Mouse (Mus musculus) limb, embryonic 12.5 days (tissue): ENCODE data around the gene Eppin. TPM values are rescaled to one million over a fixed set of nuclear protein-coding genes. Genes with fewer than 3 reads are reported as not detected.
"Not testable (repeated sequence)": the region's sequence is repeated elsewhere in the genome, so short reads cannot be mapped to it uniquely, and the experiment has no call there.

ENCODE experiments used
- ATAC-seq: fragments of 200-750 bp; cut with Nextera tagmentation; 2 replicates; pipeline ENCODE4 v1.8.0; 2017; ENCODE audit warnings: low read depth, moderate TSS enrichment; ENCODE audit not compliant: insufficient number of reproducible peaks, insufficient read depth, low FRiP score, low TSS enrichment
- H3K27ac ChIP-seq: fragments of 300-500 bp; sonication (generic); 2 replicates; pipeline ENCODE4 v1.5.1; 2016; ENCODE audit warnings: mild to moderate bottlenecking, moderate library complexity
- H3K27me3 ChIP-seq: fragments of 300-500 bp; sonication (generic); 2 replicates; pipeline ENCODE4 v1.6.1; 2016; ENCODE audit warnings: mild to moderate bottlenecking, moderate library complexity
- H3K36me3 ChIP-seq: fragments of 300-500 bp; sonication (generic); 2 replicates; pipeline ENCODE4 v1.6.1; 2016; ENCODE audit warnings: mild to moderate bottlenecking, moderate library complexity
- H3K4me1 ChIP-seq: fragments of 300-500 bp; sonication (generic); replicated peaks from 2 replicates; pipeline ENCODE4 v1.6.1; 2016
- H3K4me2 ChIP-seq: fragments of 300-500 bp; sonication (generic); 2 replicates; pipeline ENCODE4 v1.6.1; 2016; ENCODE audit warnings: mild to moderate bottlenecking, moderate library complexity
- H3K4me3 ChIP-seq: fragments of 300-500 bp; sonication (generic); replicated peaks from 2 replicates; pipeline ENCODE4 v1.5.1; 2016; ENCODE audit warnings: mild to moderate bottlenecking
- H3K9ac ChIP-seq: fragments of 300-500 bp; sonication (generic); replicated peaks from 2 replicates; pipeline ENCODE4 v1.6.1; 2016; ENCODE audit warnings: mild to moderate bottlenecking, moderate library complexity
- H3K9me3 ChIP-seq: fragments of 300-500 bp; sonication (generic); 2 replicates; pipeline ENCODE4 v1.6.1; 2016; ENCODE audit warnings: mild to moderate bottlenecking, moderate library complexity
- WGBS: fragments of 180-500 bp; shearing (Covaris S2); methylation state at CpG from one replicate; pipeline ENCODE4 v1.1.7; 2016; 5-methylcytosine and 5-hydroxymethylcytosine counted together
- polyA plus RNA-seq: library from polyadenylated mRNA; unstranded; fragments of >200 nt; fragmentation: Nextera tagmentation; extraction: Ambion mirVana; gene quantifications from 2 replicates; pipeline ENCODE4 v1.2.1, GENCODE M21; 2016

Eppin gene
- polyA plus RNA-seq, 1 experiment from 2014 or later: not detected

DNA sequence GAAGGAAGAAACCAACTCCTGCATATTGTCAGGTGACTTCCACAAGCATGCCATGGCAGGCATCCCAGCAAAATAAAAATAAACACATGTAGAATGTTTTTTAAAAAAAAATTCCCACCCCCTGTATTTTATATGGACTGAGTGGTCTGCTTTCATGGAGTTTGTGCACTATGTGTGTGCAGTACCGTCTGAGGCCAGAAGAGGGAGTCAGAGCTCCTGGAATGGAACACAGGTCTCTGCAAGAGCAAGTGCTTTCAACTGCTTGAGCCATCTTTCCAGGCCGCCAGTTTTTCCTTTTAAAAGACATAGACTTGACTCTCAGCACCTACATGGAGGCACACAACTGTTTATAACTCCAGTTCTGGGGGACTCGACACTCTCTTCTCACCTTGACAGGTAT is 10.1 kb upstream of the Eppin start:
- H3K9me3 ChIP-seq: peaks cover 11% of the 10 kb centered on the region
- no peaks in the 10 kb centered on the region for H3K36me3 ChIP-seq
- no peaks in the 10 kb centered on the region for H3K4me1 ChIP-seq
- H3K4me2 ChIP-seq: no peak overlapping the region
- ATAC-seq: no peak
- H3K27ac ChIP-seq: no peak overlapping the region
- H3K27me3 ChIP-seq: no peaks in the 10 kb centered on the region
- no peak overlapping the region for H3K4me3 ChIP-seq
- whole genome bisulfite sequencing: 87% methylated on average over 3 of the region's 3 CpGs
- no peak overlapping the region for H3K9ac ChIP-seq

DNA sequence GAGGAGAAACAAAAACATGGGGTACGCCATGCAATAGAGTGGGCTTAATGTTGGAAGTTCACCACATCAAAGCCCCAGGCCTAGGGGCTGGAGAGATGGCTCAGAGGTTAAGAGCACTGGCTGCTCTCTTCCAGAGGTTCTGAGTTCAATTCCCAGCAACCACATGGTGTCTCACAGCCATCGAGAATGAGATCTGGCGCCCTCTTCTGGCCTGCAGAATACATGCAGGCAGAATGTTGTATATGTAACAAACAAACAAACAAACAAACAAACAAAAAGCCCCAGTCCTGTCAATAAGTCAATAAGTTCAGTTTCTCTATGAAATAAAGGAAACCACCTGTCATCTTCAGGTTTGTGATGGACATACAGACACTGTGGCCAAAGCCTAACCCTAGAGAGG is 6.8 kb upstream of the Eppin start:
- no peaks in the 10 kb centered on the region for H3K36me3 ChIP-seq
- no peaks in the 10 kb centered on the region; the same call in 1 of the 2 replicates for H3K27me3 ChIP-seq
- no peak for ATAC-seq
- H3K4me1 ChIP-seq: no peaks in the 10 kb centered on the region
- H3K27ac ChIP-seq: no peak overlapping the region
- no peak overlapping the region for H3K4me2 ChIP-seq
- H3K9ac ChIP-seq: no peak overlapping the region
- H3K9me3 ChIP-seq: peaks cover 11% of the 10 kb centered on the region
- WGBS: 65% methylated on average over 3 of the region's 3 CpGs
- no peak overlapping the region for H3K4me3 ChIP-seq

DNA sequence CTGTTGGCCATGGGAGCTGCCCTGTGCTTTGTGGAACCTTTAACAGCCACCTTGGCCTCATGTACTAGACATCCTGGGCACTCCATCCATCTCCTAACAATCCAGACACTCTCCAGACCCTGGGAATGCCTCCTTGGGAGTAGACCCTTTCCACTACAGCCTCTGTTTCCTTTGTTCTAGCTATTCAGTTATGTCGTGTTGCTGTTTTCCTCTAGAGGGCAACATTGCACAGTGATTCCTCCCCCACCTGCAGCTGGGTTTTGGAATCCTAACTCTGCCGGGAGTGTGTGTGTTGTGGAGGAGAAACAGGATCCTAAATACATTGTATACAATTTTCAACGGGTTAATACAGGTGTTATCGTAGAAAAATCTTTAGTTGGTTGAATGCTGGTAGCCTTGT is 1.4 kb downstream of the Eppin start:
- Histone ChIP-seq H3K36me3 (no peaks in the 10 kb centered on the region), H3K27me3 (no peaks in the 10 kb centered on the region), H3K9me3 (no peaks in the 10 kb centered on the region), H3K4me3 (no peak overlapping the region), H3K9ac (no peak overlapping the region), H3K27ac (no peak overlapping the region), H3K4me2 (no peak overlapping the region), H3K4me1 (no peaks in the 10 kb centered on the region)
- whole genome bisulfite sequencing: 8% methylated on average over 4 of the region's 4 CpGs
- no peak for ATAC-seq

DNA sequence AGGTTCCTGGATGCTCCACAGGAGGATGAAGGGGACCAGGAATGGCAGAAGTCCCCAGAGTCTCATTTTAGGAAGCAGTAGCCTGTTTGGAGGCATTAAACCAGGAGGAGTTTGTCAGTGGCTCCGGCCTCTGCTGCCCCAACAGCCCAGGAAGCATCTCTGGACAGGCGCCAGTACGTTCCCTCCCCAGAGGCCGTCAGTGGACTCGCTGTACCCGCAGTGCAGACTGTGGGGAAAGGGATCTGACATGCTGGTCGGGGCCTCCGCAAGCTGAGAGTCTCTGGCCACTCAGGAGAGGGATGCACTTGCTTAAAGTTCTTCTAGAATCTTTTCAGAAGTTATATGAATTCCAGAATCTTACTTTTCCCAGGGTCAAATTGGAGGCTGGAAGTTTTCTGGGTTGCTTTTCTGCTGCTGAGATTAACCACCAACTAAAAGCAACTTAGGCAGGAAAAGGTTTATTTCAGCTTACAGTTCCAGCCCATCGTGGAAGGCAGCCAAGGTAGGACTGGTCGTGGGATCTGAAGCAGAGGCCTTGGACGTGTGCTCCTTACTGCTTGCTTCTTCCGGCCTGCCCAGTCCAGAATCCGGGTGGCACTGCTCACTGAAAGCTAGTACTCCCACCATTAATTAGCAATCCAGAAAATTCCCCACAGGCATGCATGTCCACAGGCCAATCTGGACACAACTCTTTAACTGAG is 8.2 kb downstream of the Eppin start, which contains the start of gene Wfdc6a:
Gene Wfdc6a, minus strand, starts transcription at position 423 of the 701 bp plus-strand sequence.
- not testable (repeated sequence) for H3K9ac ChIP-seq, H3K4me1 ChIP-seq, H3K9me3 ChIP-seq, H3K4me3 ChIP-seq, H3K27ac ChIP-seq, H3K4me2 ChIP-seq, H3K36me3 ChIP-seq, ATAC-seq, H3K27me3 ChIP-seq
- 69% methylated on average over 13 of the region's 13 CpGs for WGBS

DNA sequence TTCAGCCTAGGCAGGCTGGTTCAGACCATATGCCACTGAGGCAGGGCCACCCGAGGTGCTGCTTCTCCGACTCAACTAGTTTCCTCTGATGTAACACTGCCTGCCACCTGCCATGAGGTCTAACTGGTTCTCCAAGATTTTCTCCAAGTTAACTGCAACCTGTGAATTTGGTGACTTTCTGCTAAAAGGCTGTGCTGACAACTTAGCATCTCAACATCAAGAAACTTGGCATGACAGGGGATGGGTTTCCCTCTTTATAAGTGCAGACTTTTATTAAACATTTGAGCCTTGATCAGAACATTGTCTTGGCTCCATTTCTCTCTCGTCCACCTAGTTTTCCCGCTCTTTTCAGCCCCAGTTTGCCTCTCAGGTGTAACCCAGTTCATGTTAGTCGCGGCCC is 20.0 kb downstream of the Eppin start, which contains the start of gene Spint3:
Gene Spint3, minus strand, starts transcription at position 101 of the 400 bp plus-strand sequence.
- not testable (repeated sequence) for H3K4me3 ChIP-seq, H3K9me3 ChIP-seq, H3K27ac ChIP-seq, H3K4me2 ChIP-seq, H3K9ac ChIP-seq, H3K36me3 ChIP-seq, H3K4me1 ChIP-seq, H3K27me3 ChIP-seq, ATAC-seq
- WGBS: 79% methylated on average over 6 of the region's 6 CpGs

DNA sequence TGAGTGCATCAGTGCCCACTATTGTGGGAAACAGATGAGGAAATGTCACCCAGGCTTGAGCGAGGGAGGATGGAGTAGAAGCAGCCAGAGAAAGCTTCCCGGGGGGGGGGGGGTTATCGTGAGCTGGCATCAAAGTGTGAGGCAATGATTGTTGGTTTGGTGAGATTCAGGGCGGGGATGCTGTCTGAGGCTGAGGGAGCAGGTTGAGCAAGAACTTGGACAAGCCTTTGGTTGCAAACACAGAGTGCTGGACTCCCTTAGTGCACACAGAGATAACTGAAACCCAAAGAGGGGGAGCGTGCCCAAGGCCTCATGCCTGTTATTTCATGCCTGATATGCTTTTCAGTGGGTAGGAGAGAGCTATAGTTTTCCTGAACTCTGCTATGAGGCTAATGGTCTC is 25.9 kb downstream of the Eppin start:
- Histone ChIP-seq H3K4me1 (peaks cover 18% of the 10 kb centered on the region), H3K36me3 (peaks cover 8% of the 10 kb centered on the region; the same call in 1 of the 2 replicates), H3K27ac (no peak overlapping the region), H3K27me3 (peaks cover 3% of the 10 kb centered on the region; the same call in 1 of the 2 replicates), H3K4me2 (no peak overlapping the region), H3K9me3 (0 out of 2 replicates have a peak, but pooled peaks cover 3% of the 10 kb centered on the region), H3K9ac (no peak overlapping the region), H3K4me3 (no peak overlapping the region)
- 91% methylated on average over 5 of the region's 5 CpGs for WGBS
- no peak for ATAC-seq

DNA sequence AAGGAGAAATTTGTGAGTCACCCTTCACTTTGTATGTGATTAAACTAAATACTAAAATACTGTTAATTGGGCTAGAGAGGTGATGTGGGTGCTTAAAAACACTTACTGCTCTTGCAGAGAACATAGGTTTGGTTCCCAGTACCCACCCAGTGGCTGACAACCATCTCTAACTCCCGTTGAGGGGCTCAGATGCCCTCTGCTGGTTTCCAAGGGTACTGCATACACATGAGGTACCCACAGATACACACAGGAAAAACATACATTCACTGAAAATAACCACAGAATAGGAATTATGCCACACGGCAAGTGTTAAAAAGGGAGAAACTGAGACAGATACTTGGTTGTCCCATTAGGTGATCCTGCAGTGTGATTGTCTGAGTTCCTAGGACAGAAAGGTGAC is 26.4 kb downstream of the Eppin start:
- WGBS: 81% methylated on average over 2 of the region's 2 CpGs
- Histone ChIP-seq H3K9ac (no peak overlapping the region), H3K36me3 (peaks cover 8% of the 10 kb centered on the region; the same call in 1 of the 2 replicates), H3K4me2 (no peak overlapping the region), H3K27me3 (peaks cover 7% of the 10 kb centered on the region; the same call in 1 of the 2 replicates), H3K4me3 (no peak overlapping the region), H3K4me1 (peaks cover 23% of the 10 kb centered on the region), H3K9me3 (0 out of 2 replicates have a peak, but pooled peaks cover 3% of the 10 kb centered on the region), H3K27ac (no peak overlapping the region)
- ATAC-seq: no peak

DNA sequence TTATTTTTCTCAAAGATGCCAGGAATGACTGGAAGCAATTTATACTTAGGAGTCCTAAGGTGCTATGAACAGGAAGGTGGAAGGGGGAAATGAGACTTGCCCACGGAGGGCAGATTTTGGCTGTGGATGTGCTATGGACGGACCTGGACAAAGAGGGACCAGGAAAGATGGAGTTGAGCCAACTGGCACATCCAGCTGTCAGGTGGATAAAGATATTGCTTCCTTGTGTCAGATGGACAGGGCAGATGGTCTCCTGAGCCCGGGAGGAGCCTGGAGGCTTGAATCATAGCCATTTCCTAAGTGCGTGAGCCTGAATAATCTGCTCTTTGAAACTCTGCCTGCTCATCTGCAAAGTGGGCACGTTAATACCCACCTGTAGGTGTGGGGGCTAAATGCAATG is 29.0 kb downstream of the Eppin start:
- 75% methylated on average over 5 of the region's 5 CpGs for WGBS
- Histone ChIP-seq H3K27me3 (peaks cover 11% of the 10 kb centered on the region; the same call in 1 of the 2 replicates), H3K4me3 (no peak overlapping the region), H3K9me3 (0 out of 2 replicates have a peak, but pooled peaks cover 3% of the 10 kb centered on the region), H3K4me2 (peak overlapping the region; percentile 86), H3K36me3 (peaks cover 8% of the 10 kb centered on the region; the same call in 1 of the 2 replicates), H3K4me1 (peaks cover 23% of the 10 kb centered on the region), H3K27ac (no peak overlapping the region), H3K9ac (no peak overlapping the region)
- no peak for ATAC-seq

DNA sequence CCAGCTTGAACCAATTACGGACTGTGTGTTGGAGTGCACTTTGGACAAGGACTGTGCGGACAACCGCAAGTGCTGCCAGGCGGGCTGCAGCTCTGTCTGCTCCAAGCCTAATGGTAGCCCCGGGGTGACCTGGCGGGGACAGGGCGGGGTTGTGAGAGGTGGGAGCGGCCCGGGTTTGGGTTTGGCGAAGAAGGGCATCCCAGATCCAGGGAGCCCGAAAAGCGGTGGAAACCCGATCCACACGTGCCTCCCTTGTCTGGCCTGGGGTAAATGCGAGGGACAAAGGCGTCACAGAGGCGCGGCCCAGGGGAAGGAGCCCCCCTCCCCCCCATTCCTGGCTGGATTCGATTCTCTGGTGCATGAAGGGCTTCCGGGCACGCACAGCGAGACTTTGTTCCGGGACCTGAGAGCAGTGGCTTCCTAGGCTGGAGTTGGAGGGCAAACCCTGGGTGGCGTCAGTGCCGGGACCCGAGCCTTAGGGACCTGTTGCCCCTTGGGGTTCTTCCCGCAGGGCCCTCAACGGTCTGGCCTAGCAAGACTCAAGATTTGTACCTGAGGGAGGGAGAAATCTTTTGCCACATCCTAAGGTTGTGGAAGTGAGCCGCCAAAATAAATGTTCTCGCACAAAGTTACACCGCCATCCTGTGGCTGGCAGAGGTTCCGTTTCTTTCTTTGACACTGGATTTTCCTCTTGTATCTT is 29.9 kb downstream of the Eppin start:
- H3K4me1 ChIP-seq: peaks cover 23% of the 10 kb centered on the region
- H3K4me3 ChIP-seq: peak overlapping the region; percentile 47
- 0 out of 2 replicates have a peak, but pooled peaks cover 3% of the 10 kb centered on the region for H3K9me3 ChIP-seq
- peak overlapping the region; percentile 86 for H3K4me2 ChIP-seq
- ATAC-seq: peak; percentile 66; the same call in 1 of the 2 replicates
- WGBS: under 1% methylated on average over 32 of the region's 32 CpGs
- peaks cover 11% of the 10 kb centered on the region; the same call in 1 of the 2 replicates for H3K27me3 ChIP-seq
- H3K36me3 ChIP-seq: peaks cover 8% of the 10 kb centered on the region; the same call in 1 of the 2 replicates
- H3K27ac ChIP-seq: peak overlapping the region; percentile 50; the same call in 1 of the 2 replicates
- H3K9ac ChIP-seq: peak overlapping the region; percentile 73

DNA sequence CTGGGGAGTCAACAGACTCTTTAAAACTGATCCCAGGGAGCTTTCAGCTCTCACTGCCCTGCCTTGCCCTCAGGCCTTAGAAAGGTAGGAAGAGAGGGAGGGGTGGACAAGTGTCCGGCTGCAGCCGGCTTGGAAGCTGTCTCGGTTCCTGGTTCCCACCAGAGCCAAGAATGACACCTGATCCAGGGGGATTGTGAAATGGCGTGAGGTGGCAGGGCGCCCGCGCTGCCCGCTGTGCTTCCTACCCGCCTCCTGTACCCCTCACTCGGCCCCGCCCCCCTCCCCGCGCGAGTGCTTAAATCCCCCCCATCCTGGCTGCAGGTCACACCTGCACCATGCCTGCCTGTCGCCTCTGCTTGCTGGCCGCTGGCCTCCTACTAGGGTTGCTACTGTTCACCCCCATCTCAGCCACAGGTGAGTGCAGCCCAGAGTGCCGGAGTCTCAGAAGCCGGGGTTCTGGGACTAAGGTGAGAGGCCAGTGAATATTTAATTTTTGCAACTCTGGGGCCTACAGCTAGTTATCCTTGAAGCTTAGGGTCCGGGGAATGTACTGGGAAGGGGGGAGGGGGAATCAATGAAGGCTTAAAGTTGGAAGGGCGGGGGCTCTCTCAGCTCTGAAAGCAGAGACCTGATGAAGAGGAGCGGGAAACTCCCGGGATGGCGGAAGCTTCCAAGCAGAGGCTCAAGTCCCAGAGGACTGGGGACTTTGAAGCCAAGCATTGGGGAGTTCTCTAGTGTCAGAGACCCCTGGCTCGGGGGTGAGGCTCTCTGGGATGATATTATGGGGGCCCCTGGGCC is 30.8 kb downstream of the Eppin start, which contains the start of gene Wfdc2:
Gene Wfdc2, plus strand, starts transcription at position 23 of the 798 bp plus-strand sequence.
- Histone ChIP-seq H3K4me3 (peak within 1 kb of the TSS; percentile 47), H3K9me3 (0 out of 2 replicates have a peak, but pooled peaks cover 3% of the 10 kb centered on the region), H3K4me1 (peaks cover 23% of the 10 kb centered on the region), H3K27me3 (peaks cover 15% of the 10 kb centered on the region; the same call in 1 of the 2 replicates), H3K9ac (peak within 1 kb of the TSS; percentile 73), H3K27ac (peak within 1 kb of the TSS; percentile 50; the same call in 1 of the 2 replicates), H3K4me2 (peak within 1 kb of the TSS; percentile 86), H3K36me3 (peaks cover 8% of the 10 kb centered on the region; the same call in 1 of the 2 replicates)
- 0 out of 2 replicates have a peak, but pooled peaks have one; percentile 10 for ATAC-seq
- WGBS: 2% methylated on average over 24 of the region's 24 CpGs
